Mouse (Mus musculus): Measurements from ENCODE around the gene Sema4g.

- TF ChIP-seq POLR2A (IDR thresholded peaks at IDR 0.05; ENCODE audit: insufficient read depth, low read depth, low read length) (no peak), CTCF (IDR thresholded peaks at IDR 0.05; ENCODE audit: insufficient read depth, low read depth, low read length) (no peak)
Measured at GRCm38 (mm10) chr19:44992712-44993111, 3.8 kb downstream of the Sema4g start.
